Mouse (Mus musculus) layer of hippocampus, adult 2 months (tissue): ENCODE measurements around the gene Vps37b. TPM values are rescaled to one million over a fixed set of nuclear protein-coding genes. Genes with fewer than 3 reads are reported as not detected.
"Not testable (repeated sequence)": the region's sequence is repeated elsewhere in the genome, so short reads cannot be mapped to it uniquely, and the experiment has no call there.

Source experiments
- DNase-seq, 2 experiments: peaks; one replicate each; pipeline ENCODE4 v3.0.0; 2022; ENCODE audit warnings: low spot score in 2 of 2
- H3K27ac ChIP-seq: fragments of 200-600 bp; 2 replicates; pipeline ENCODE4 v1.8.1; 2022
- H3K4me3 ChIP-seq: fragments of 200-600 bp; 2 replicates; pipeline ENCODE4 v1.8.1; 2022; ENCODE audit warnings: mild to moderate bottlenecking
- CTCF ChIP-seq: fragments of 200-600 bp; conservative IDR thresholded peaks from 2 replicates; pipeline ENCODE4 v1.8.1; 2022; ENCODE audit warnings: antibody characterized with exemption, mild to moderate bottlenecking, moderate library complexity
- total RNA-seq, 2 experiments: library from RNA; stranded (reverse); gene quantifications; 2 replicates each; pipeline ENCODE4 v1.2.3; 2021

Vps37b gene
- total RNA-seq, 2 experiments from 2014 or later, result 36.8 to 42.2 TPM

DNA sequence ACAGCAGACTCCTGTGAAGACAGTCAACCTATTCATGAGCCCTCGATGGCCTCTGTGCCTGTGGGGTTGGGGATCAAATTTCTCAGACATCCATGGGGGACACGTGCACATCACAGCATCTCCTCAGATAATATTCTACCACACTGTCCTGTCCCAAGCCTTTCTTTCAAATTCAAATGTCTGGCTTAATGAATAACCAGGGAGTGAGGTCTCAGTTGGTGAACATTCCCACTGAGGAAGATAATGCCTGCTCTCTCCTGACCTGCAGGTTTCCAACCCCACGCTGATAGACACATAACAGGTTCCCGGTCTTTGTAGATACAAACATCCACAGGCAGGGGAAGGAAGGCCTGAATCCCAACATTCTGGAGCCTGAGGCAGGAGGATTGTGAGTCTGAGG, 24.9 kb upstream of the Vps37b start:
- Histone ChIP-seq H3K27ac (no peak overlapping the region), H3K4me3 (no peak overlapping the region)
- no peak for DNase-seq
- TF ChIP-seq CTCF, result no peak

DNA sequence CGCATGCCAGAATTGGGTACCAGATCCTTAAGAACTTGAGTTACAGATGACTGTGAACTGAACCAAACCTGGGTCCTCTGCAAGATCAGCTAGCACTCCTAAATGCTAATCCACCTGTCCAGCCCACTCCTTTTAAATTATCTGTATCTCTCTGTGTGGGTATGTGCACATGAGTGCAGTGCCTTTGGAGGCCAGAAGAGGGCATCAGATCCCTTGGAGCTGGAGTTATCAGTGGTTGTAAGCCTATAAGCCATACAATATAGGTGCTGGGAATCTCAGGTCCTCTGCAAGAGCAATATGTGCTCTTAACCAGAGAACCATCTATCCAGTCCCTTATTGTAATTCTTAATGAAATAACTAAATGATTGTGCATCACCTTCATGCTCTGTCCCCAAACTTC, 24.1 kb upstream of the Vps37b start:
- Histone ChIP-seq H3K4me3 (no peak overlapping the region), H3K27ac (no peak overlapping the region)
- no peak for DNase-seq
- TF ChIP-seq CTCF, result peak; percentile 52

DNA sequence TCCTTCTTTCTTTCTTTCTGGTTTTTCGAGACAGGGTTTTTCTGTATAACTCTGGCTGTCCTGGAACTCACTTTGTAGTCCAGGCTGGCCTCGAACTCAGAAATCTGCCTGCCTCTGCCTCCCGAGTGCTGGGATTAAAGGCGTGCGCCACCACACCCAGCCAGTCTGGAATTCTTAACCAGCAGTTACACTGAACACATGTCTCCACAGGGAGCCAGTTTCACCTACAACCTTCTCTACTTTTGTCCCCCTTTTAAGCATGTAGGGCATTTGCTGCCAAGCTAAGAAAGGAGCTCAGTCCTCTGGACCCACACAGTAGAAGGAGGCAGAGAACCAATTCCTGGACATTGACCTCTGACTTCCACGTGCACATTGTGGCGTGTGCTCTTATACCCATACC, 20.6 kb upstream of the Vps37b start:
- H3K27ac ChIP-seq, H3K4me3 ChIP-seq, DNase-seq: not testable (repeated sequence)

DNA sequence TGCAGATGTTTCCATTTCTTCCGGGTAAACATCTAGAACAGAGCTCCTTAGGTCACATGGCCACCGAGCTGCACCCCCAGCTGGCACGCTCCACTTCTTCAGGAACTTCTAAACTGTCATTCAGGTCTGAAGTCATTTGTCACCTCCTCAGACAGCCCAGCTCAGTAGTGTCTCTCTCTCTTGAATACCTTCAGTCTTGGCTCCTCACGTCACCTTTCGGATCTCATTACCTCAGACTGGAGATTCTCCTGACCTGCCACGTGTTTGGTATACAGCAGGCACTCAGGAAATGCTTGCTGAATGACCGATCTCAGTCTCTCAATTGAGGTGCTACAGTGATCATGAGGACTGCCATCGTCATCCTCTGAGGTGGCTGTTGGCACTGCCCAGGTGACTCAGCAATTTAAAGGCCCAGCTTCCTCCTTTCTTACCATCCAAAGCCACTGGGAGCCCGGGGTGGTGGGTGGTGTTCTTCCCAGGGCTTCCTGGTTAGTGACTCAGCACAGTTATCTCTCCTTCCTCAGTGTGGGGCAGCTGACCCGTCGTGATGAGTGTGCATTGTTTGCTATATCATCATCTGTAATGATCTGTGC, 19.9 kb upstream of the Vps37b start:
- Histone ChIP-seq H3K27ac (no peak overlapping the region), H3K4me3 (no peak overlapping the region)
- no peak for DNase-seq
- TF ChIP-seq CTCF, result no peak

DNA sequence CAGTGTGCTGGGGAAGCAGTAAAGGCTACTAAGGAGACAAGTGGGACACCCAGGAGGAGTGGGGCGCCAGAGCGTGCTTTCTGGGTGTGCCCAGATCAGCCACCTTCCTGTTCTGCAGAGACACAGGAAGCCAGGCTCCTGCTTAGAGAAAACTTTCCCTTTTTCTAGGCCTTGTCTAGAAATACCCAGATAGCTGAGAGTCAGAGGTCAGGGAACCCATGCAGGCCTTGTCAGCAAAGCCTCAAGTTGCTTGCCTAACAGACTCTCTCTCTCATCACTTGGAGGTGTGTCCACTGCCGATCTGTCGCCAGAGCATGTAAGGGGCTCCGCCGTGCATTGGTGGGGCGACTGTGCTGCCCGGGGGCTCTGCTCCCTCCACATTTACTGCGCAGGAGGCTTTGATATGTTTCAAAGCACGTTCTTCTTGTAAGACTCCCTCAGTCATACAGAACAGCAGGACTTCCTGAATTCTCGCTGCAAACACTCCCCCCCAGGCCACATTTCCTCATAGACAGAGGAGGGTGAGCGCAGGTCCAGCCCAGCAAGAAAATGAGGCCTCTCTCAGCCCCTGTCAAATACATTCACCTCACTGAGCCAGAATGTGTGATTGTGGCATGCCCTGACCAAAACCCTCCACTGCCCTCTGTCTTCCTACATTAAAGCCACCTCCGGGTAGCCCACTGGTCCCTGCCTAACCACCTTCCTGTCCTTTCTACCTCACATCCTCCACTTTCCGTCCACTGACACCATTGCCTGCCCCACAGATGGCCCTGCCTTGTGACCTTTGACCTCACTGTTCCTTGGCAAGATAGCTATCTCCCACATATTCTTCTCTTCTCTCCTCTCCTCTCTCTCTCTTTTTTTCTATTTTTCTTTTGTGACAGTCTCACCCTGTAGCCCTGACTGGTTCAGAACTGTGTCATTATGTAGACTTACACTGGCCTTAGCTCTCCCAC, 18.3 kb upstream of the Vps37b start:
- no peak for TF ChIP-seq CTCF
- no peak for DNase-seq
- H3K4me3 ChIP-seq, result no peak overlapping the region
- H3K27ac ChIP-seq, result peak overlapping the region; percentile 70

DNA sequence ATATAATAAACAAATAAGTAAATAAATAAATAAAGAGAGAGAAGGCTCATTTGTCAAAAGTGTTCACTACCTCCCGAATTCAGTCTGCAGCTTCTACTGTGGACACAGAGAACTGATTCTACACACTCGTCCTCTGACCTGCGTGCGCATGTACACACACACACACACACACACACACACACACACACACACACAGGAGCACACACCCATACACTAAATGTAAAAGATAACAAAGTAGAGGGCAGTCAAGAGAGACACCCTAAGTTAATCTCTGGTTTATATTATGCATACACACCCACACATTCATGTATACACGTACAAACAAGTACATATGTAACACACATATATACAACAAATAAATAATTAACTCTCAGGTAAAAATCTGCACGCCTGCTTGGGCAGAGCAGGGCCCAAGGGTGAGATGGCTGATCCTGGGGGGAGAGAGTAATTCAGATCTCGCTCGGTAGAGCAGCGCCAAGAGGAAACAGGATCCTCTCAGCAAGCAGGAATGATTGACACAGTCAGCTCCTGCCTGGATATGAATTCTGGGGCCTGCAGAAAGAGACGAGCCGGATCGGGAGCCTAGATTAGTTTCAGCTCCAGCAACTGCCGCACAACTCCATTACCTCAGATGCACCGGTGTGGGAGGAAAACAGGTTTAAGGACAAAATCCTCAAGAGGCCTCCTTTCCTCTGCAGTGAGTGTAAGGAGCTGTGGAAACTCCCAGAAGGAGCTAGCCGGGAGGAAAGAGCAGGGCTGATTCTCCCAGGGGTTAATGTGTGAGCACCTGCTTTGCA, 17.4 kb upstream of the Vps37b start:
- Histone ChIP-seq H3K4me3 (no peak overlapping the region), H3K27ac (peak overlapping the region; percentile 70)
- no peak for DNase-seq
- TF ChIP-seq CTCF, result no peak

DNA sequence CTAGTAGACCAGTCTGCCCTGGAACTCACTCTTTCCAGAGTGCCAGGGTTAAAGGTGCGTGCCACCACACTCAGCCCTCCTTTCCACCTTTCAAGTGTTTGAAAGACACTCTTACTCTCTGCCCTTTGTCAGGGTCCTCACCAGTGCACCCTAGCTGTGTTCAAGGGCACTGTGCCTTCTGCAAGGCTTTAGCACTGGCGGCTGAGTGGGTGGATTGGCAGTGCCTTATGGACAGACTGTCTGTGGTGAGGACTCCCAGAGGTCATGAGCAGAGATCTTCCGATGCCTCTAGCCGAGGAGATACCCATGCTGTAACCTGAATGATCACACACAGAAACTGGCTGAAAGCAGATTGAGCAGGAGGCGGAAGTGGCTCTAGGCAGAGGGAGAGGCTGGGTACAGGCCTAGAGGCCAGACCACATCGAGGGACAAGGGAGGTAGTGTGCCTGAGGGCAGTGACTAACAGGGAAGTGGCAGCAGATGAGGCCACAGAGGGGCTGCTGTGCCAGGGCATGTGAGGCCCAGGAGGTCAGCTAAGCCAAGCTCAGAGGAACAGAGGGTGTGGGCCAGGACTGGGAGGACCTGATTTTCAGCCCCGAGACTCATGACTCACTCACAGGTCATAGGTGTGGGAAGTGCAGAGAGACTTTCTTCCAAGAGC, 14.8 kb upstream of the Vps37b start:
- H3K27ac ChIP-seq, result peak overlapping the region; percentile 61
- TF ChIP-seq CTCF, result no peak; the same call in 1 of the 2 replicates
- DNase-seq, result no peak
- no peak overlapping the region for H3K4me3 ChIP-seq

DNA sequence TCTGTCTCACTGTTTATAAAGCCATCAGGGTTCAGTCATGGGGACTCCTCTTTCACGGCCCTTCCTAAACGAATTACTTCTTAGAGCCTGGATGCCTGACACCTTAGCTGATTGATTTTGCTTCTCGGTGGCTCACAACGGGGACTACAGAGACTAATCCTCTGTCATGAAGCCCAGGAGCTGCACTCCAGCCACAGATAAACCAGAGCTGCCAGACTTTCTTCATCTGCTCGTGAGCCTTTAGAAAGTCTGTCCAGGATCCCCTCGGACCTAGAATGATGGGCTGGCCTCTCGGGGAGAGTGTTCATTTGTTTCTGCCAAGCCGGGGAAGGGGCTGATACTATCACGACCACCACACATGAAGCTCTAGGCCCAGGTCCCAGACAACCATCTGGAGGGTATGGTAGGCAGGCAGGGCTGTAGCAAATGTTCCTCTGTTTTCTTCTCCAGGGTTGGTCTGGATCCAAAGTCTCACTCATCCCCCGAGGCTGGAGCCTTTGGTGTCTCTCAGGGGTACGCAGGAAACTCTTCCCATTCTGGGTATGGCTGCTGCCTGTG, 13.5 kb upstream of the Vps37b start:
- Histone ChIP-seq H3K4me3 (no peak overlapping the region), H3K27ac (peak overlapping the region; percentile 77)
- no peak for TF ChIP-seq CTCF
- no peak for DNase-seq

DNA sequence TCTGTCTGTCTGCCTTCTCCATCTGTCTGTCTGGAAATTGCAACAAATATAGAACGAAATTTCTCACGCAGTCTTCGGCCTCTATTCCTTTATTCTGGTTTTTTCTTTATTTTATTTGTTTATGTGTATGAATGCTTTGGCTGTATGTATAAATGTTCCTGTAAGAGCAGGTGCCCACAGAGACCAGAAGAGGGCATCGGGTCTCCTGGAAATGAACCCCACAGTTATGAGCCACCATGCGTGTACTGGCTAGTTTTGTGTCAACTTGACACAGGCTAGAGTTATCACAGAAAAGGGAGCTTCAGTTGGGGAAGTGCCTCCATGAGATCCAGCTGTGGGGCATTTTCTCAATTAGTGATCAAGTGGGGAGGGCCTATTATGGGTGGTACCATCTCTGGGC, 11.9 kb upstream of the Vps37b start:
- H3K4me3 ChIP-seq, result no peak overlapping the region
- peak overlapping the region; percentile 83 for H3K27ac ChIP-seq
- peak; percentile 31 for TF ChIP-seq CTCF

DNA sequence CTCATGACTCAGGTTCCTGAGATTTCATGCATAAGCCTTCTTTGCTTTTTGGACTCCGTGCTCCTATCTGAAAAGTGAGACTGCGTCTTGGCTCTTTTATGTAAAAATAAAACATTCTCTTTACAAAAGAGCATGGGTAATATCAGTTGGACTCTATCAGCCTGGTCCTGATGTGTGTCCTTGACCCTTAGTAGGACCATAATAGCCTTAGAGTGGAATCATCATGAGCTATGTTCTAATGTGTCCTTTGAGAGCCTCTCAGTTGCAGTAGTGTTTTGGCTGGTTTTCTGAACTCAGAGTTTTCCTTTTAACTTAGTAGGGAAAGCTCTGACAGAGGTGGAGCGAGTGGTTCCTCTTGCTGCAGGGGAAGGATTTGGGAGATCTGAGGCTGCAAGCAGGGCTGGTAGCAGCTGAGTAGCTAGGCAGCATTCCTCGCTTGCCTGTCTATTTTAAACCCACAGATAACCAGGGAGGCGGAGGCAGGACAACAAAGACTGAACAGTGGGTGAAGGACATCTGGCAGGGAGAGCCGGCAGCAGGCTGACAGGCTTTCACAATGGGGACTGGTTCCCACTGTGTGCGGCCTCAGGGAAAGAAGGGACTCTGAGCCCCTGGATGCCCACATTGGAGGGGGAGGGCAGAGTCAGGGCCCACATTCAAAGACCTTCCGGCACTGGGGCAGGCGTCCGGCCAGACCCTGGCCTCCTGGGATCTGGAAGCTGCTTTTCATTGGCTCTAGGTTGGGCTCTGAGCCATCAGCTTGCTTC, 11.3 kb upstream of the Vps37b start:
- Histone ChIP-seq H3K27ac (peak overlapping the region; percentile 83), H3K4me3 (no peak overlapping the region)
- peak; percentile 87 to 91 for DNase-seq
- TF ChIP-seq CTCF, result no peak

More for the DNA sequence above, 11.9 kb upstream of the Vps37b start:
- no peak for DNase-seq

DNA sequence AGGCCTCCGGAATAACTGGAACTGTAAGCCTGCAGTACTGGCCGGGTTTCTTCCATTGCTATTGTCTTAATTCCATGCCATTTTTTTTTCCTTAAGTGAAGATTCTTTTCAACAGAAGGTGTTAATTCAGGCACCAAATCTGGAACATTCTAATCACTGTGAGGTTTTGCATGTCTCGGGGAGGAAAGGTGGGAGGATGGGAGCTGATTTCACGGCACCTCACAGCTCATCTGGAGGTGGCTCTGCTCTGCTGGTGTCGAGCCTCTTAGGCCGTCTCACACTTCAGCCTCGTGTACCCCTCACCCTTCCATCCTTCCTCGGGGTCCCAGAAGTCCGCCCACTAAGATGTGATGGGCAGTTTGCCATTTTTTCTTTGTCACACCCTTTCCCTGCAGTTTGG, 9.0 kb upstream of the Vps37b start:
- H3K4me3 ChIP-seq, result no peak overlapping the region
- no peak for TF ChIP-seq CTCF
- no peak overlapping the region for H3K27ac ChIP-seq
- no peak for DNase-seq

DNA sequence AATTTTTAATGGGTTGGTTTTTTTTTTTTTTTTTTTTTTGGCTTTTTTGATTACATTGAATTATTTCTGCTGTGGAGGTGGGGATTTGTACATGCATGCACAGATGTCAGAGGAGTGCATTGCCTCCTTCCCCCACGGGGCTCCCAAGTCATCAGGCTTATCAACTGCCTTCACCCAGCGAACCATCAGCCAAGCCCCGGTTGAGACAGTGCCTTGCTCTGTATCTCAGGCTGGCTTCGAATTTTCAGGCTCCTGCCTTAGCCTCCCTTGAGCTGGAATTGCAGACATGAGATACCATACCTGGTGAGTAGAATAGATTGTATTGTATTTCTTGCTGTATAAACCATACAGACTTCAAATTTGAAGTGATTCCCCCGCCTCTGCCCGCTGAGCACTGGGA, 7.5 kb upstream of the Vps37b start:
- DNase-seq, result no peak
- Histone ChIP-seq H3K27ac (no peak overlapping the region), H3K4me3 (no peak overlapping the region)
- no peak for TF ChIP-seq CTCF
